Mouse (Mus musculus) macrophage (primary cell): ENCODE results near the gene Fahd2a. TPM values are rescaled to one million over a fixed set of nuclear protein-coding genes. Genes with fewer than 3 reads are reported as not detected.

ENCODE experiments used
- H3K27ac ChIP-seq: fragments of 350-480 bp; formaldehyde crosslinking; 2 replicates; pipeline ENCODE4 v1.9.0; 2021
- H3K36me3 ChIP-seq: fragments of 350-480 bp; formaldehyde crosslinking; 2 replicates; pipeline ENCODE4 v1.9.0; 2021; ENCODE audit errors: inconsistent target
- H3K4me3 ChIP-seq: fragments of 350-480 bp; formaldehyde crosslinking; 2 replicates; pipeline ENCODE4 v1.9.0; 2021; ENCODE audit errors: inconsistent target
- H3K79me2 ChIP-seq: fragments of 350-480 bp; formaldehyde crosslinking; 2 replicates; pipeline ENCODE4 v1.9.0; 2021; ENCODE audit errors: inconsistent target
- WGBS: methylation state at CpG from one replicate; pipeline ENCODE4 v1.1.7; 2026; ENCODE audit warnings: inconsistent platforms; ENCODE audit not compliant: missing documents; 5-methylcytosine and 5-hydroxymethylcytosine counted together
- polyA plus RNA-seq: library from polyadenylated mRNA; stranded (reverse); fragments of 250-400 nt; gene quantifications from 3 replicates; pipeline ENCODE4 v1.2.4, GENCODE M21; 2018; ENCODE audit warnings: inconsistent platforms

Fahd2a gene
- polyA plus RNA-seq, 1 experiment from 2014 or later = 4.1 TPM

- no peaks in the 10 kb centered on the region for H3K36me3 ChIP-seq
- WGBS = 2% methylated on average over 5 of the region's 5 CpGs
- H3K27ac ChIP-seq = no peak overlapping the region
- no peaks in the 10 kb centered on the region for H3K79me2 ChIP-seq
- H3K4me3 ChIP-seq = no peak overlapping the region
Measured at GRCm38 (mm10) chr2:127453764-127454163, 9.4 kb upstream of the Fahd2a start.

DNA sequence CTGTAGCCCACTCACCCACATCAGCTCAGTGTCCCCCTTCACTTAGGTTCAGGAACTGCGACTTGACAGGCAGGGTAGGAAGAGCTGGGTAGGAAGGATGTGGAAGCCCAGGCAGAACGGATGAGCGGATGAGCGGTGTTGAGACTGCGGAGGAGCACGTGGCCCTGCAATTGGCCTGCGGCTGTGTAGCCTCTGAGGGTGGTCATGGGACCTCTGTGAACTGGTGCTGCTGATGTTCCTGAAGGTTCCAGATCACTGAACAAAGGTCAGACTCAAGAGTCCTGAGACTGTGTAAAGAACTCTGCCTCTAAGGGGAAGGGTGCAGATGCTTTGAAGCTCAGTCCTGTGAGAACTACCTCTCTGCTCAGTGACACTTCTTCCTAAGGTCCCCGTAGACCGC, 8.8 kb upstream of the Fahd2a start:
- Histone ChIP-seq H3K27ac (no peak overlapping the region), H3K36me3 (no peaks in the 10 kb centered on the region), H3K79me2 (no peaks in the 10 kb centered on the region), H3K4me3 (no peak overlapping the region)
- WGBS = 73% methylated on average over 9 of the region's 9 CpGs

DNA sequence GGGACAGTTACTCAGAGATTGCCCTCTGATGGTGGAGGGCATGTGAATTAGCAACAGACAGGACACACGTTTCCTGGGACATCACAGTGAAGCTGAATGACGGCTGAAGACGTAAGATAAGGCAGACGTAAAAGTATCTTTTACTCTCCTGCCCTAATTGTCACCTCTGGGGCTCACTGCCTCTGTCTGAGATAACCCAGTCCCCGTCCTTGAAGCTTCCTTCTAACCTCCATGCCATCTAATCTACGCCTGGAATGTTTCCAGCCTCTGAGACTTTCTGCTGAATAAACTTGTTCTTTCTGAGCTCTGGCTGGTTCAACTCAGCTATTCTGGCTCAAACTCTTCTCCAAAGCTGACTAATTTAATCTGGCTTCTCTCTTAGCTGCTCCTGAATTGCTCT, 7.4 kb upstream of the Fahd2a start:
- WGBS = 19% methylated on average over 6 of the region's 6 CpGs

GRCm38 (mm10) chr2:127449691-127450090, 5.3 kb upstream of the Fahd2a start:
- no peak overlapping the region for H3K27ac ChIP-seq
- H3K4me3 ChIP-seq = no peak overlapping the region
- no peaks in the 10 kb centered on the region for H3K36me3 ChIP-seq
- WGBS = 87% methylated on average over 7 of the region's 7 CpGs
- no peaks in the 10 kb centered on the region for H3K79me2 ChIP-seq

More for the DNA sequence above, 7.4 kb upstream of the Fahd2a start:
- H3K27ac ChIP-seq = no peak overlapping the region
- H3K79me2 ChIP-seq = no peaks in the 10 kb centered on the region
- H3K4me3 ChIP-seq = no peak overlapping the region
- H3K36me3 ChIP-seq = no peaks in the 10 kb centered on the region

GRCm38 (mm10) chr2:127446847-127447246, 2.5 kb upstream of the Fahd2a start:
- H3K27ac ChIP-seq = no peak overlapping the region
- H3K79me2 ChIP-seq = no peaks in the 10 kb centered on the region
- H3K4me3 ChIP-seq = no peak overlapping the region
- 53% methylated on average over 3 of the region's 3 CpGs for WGBS
- H3K36me3 ChIP-seq = no peaks in the 10 kb centered on the region

DNA sequence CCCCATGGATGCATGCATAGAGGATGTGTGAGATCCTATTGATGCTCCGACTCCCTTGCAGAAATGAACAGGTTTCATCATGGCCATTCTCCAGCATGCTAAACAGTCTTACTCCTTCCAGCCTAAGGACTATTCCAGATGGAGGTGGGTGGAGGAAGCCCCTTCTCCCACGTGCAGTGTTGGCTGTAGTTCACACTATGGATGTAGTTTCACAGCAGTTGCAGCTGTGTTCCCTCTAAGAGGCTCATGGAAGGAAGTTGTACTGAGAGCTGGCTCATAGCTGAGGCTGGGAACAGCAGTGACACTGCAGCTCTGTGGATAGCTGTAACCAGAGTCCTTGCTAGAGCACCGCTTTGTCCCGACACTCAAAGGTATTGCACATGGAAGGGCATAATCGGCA, 6.7 kb downstream of the Fahd2a start:
- 92% methylated on average over 5 of the region's 5 CpGs for WGBS
- Histone ChIP-seq H3K27ac (no peak overlapping the region), H3K4me3 (no peak overlapping the region), H3K79me2 (no peaks in the 10 kb centered on the region), H3K36me3 (no peaks in the 10 kb centered on the region; the same call in 1 of the 2 replicates)

GRCm38 (mm10) chr2:127435554-127435953, 8.8 kb downstream of the Fahd2a start:
- no peaks in the 10 kb centered on the region for H3K79me2 ChIP-seq
- H3K36me3 ChIP-seq = no peaks in the 10 kb centered on the region; the same call in 1 of the 2 replicates
- 96% methylated on average over 2 of the region's 2 CpGs for WGBS
- no peak overlapping the region for H3K4me3 ChIP-seq
- no peak overlapping the region for H3K27ac ChIP-seq

DNA sequence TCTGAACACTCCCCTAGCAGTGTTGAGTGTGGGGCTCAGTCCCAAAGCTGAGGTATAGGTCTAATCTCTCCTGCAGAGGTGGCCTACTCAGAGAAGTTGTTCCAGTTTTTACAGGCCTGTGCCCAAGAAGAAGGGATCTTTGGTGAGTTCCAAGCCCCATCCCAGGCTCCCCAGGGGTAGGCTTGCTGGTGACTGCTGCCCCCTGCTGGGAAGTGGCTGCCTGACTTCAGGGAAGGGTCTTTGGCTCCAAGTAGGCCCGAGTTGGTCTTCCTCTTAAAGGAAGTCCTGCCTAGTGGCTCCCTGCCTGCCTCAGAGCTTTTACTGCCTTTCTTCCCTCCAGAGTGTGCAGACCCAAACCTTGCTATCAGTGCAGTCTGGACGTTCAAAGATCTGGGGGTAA, 9.2 kb downstream of the Fahd2a start:
- H3K27ac ChIP-seq = no peak overlapping the region
- WGBS = 41% methylated on average over 2 of the region's 2 CpGs
- H3K36me3 ChIP-seq = no peaks in the 10 kb centered on the region; the same call in 1 of the 2 replicates
- H3K4me3 ChIP-seq = no peak overlapping the region
- H3K79me2 ChIP-seq = no peaks in the 10 kb centered on the region

GRCm38 (mm10) chr2:127433487-127434295, 10.7 kb downstream of the Fahd2a start:
- H3K36me3 ChIP-seq = no peaks in the 10 kb centered on the region; the same call in 1 of the 2 replicates
- no peak overlapping the region for H3K4me3 ChIP-seq
- H3K27ac ChIP-seq = no peak overlapping the region
- WGBS = 88% methylated on average over 9 of the region's 9 CpGs
- H3K79me2 ChIP-seq = no peaks in the 10 kb centered on the region

- H3K79me2 ChIP-seq = no peaks in the 10 kb centered on the region
- no peak overlapping the region for H3K4me3 ChIP-seq
- no peak overlapping the region for H3K27ac ChIP-seq
- H3K36me3 ChIP-seq = no peaks in the 10 kb centered on the region; the same call in 1 of the 2 replicates
- 12% methylated on average over 3 of the region's 3 CpGs for WGBS
Measured at GRCm38 (mm10) chr2:127430238-127430637, 14.1 kb downstream of the Fahd2a start.

GRCm38 (mm10) chr2:127424977-127425376, 19.4 kb downstream of the Fahd2a start, which contains the start of gene Gpat2:
Gene Gpat2 (plus strand): TSS chr2:127425199.
- Histone ChIP-seq H3K4me3 (no peak within 1 kb of the TSS), H3K79me2 (no peaks in the 10 kb centered on the region), H3K27ac (no peak within 1 kb of the TSS), H3K36me3 (no peaks in the 10 kb centered on the region)
- 90% methylated on average over 15 of the region's 17 CpGs for WGBS

GRCm38 (mm10) chr2:127418266-127418970, 25.9 kb downstream of the Fahd2a start:
- WGBS = 67% methylated on average over 10 of the region's 10 CpGs
- no peak overlapping the region for H3K4me3 ChIP-seq

GRCm38 (mm10) chr2:127416706-127417105, 27.7 kb downstream of the Fahd2a start:
- WGBS = 68% methylated on average over 3 of the region's 3 CpGs
- Histone ChIP-seq H3K79me2 (no peaks in the 10 kb centered on the region), H3K27ac (no peak overlapping the region), H3K36me3 (no peaks in the 10 kb centered on the region), H3K4me3 (no peak overlapping the region)

More at GRCm38 (mm10) chr2:127418266-127418970, 25.9 kb downstream of the Fahd2a start:
- Histone ChIP-seq H3K79me2 (no peaks in the 10 kb centered on the region), H3K36me3 (no peaks in the 10 kb centered on the region), H3K27ac (no peak overlapping the region)

GRCm38 (mm10) chr2:127415806-127416205, 28.6 kb downstream of the Fahd2a start:
- 81% methylated on average over 10 of the region's 10 CpGs for WGBS
- no peaks in the 10 kb centered on the region for H3K79me2 ChIP-seq
- H3K36me3 ChIP-seq = no peaks in the 10 kb centered on the region
- H3K4me3 ChIP-seq = no peak overlapping the region
- no peak overlapping the region for H3K27ac ChIP-seq

GRCm38 (mm10) chr2:127411126-127411525, 33.2 kb downstream of the Fahd2a start:
- Histone ChIP-seq H3K4me3 (no peak overlapping the region), H3K27ac (no peak overlapping the region), H3K79me2 (no peaks in the 10 kb centered on the region), H3K36me3 (no peaks in the 10 kb centered on the region)
- WGBS = 91% methylated on average over 6 of the region's 6 CpGs
